ENCODE assay signal across 20 mouse cellular contexts in genomic region chr7:139901981-139902380, GRCm38 (mm10). TPM values are rescaled to one million over a fixed set of nuclear protein-coding genes. Genes with fewer than 3 reads are reported as not detected.
DNase-seq lines count a peak whose midpoint lies in the region; ATAC-seq lines count a peak whose summit lies in the region.
"Had no signal": no experiment of that assay in that cellular context is flagged by ENCODE, and none has a peak within 500 bp of the region (broad histone marks: within the 10 kb centered on the region; RNA-seq: fewer than 3 reads in every experiment).

No protein-coding gene starts in this region.

- no peaks in the 10 kb centered on the region for H3K9me3 ChIP-seq in midbrain, embryonic 11.5 days (ENCODE audit: control insufficient read depth, low read length)
- no peaks in the 10 kb centered on the region for H3K9me3 ChIP-seq in midbrain, embryonic 13.5 days

- H3K27me3 ChIP-seq in midbrain, embryonic 11.5 days (ENCODE audit: control insufficient read depth, insufficient read depth, low read length): no peaks in the 10 kb centered on the region; the same call in 1 of the 2 replicates
- peaks cover 14% of the 10 kb centered on the region for H3K27me3 ChIP-seq in midbrain, embryonic 13.5 days

- H3K4me3 ChIP-seq in midbrain, embryonic 11.5 days (ENCODE audit: low read depth, low read length): no peak overlapping the region
- H3K4me3 ChIP-seq in midbrain, embryonic 13.5 days (replicated peaks): no peak overlapping the region

- 25% methylated on average over 1 of the region's 1 CpGs for WGBS in midbrain, embryonic 11.5 days
- WGBS in midbrain, embryonic 13.5 days: 57% methylated on average over 1 of the region's 1 CpGs

- no peaks in the 10 kb centered on the region for H3K36me3 ChIP-seq in midbrain, embryonic 11.5 days (ENCODE audit: control insufficient read depth, insufficient read depth, low read length)
- H3K36me3 ChIP-seq in midbrain, embryonic 13.5 days: no peaks in the 10 kb centered on the region
- H3K36me3 ChIP-seq: G1E had no signal

- H3K4me1 ChIP-seq in midbrain, embryonic 11.5 days (ENCODE audit: control insufficient read depth, insufficient read depth, low read length): no peaks in the 10 kb centered on the region; the same call in 1 of the 2 replicates
- peaks cover 14% of the 10 kb centered on the region for H3K4me1 ChIP-seq in midbrain, embryonic 13.5 days (replicated peaks)

- no peak overlapping the region for H3K9ac ChIP-seq in midbrain, embryonic 11.5 days (ENCODE audit: low read length)
- H3K9ac ChIP-seq in midbrain, embryonic 13.5 days (replicated peaks): no peak overlapping the region

- DNase-seq in cerebellum, adult 9-11 months: peak; percentile 50
- no peak for DNase-seq in cerebellum, postnatal 36 days
- peak; percentile 51 for DNase-seq in midbrain, embryonic 11.5 days (ENCODE audit: low spot score, missing footprints)
- DNase-seq: adrenal gland, adult 2 months; adrenal gland, adult 8-10 months; adrenal gland, postnatal 10 days; adrenal gland, postnatal 14 days; adrenal gland, postnatal 25 days; adrenal gland, postnatal 36 days; B cell, adult 2 months; cerebellum, adult 11 months; cerebellum, adult 11-12 months; cerebellum, adult 18-20 months had no signal

- no peak for ATAC-seq in midbrain, embryonic 11.5 days (ENCODE audit: low FRiP score)
- no peak for ATAC-seq in midbrain, embryonic 13.5 days
- ATAC-seq: activated CD4-positive, CD25-positive, alpha-beta regulatory T cell, adult 4 months; CD4-positive, CD25-positive, alpha-beta regulatory T cell, adult 4 months; Patski had no signal

- H3K27ac ChIP-seq in midbrain, embryonic 11.5 days (ENCODE audit: low read depth, low read length): no peak overlapping the region
- H3K27ac ChIP-seq in midbrain, embryonic 13.5 days: no peak overlapping the region

- H3K4me2 ChIP-seq in midbrain, embryonic 11.5 days: no peak overlapping the region
- no peak overlapping the region for H3K4me2 ChIP-seq in midbrain, embryonic 13.5 days (replicated peaks)

RNA-seq across cellular contexts. Expression of gene Kndc1, which starts 7.5 kb away (rescaled TPM):
- 0.55 and 0.79 TPM in 2 replicates for polyA plus RNA-seq in midbrain, embryonic 11.5 days (2014; fragmentation: Nextera tagmentation; extraction: Ambion mirVana)
- polyA plus RNA-seq in midbrain, embryonic 13.5 days (2015; fragmentation: Nextera tagmentation; extraction: Ambion mirVana): 6.0 and 7.2 TPM in 2 replicates
- polyA plus RNA-seq: C2C12, G1E had no signal

RNA-seq across cellular contexts. Expression of gene Utf1, which starts 41.6 kb away (rescaled TPM):
- not detected in 2 replicates for polyA plus RNA-seq in midbrain, embryonic 11.5 days (2014; fragmentation: Nextera tagmentation; extraction: Ambion mirVana)
- polyA plus RNA-seq in midbrain, embryonic 13.5 days (2015; fragmentation: Nextera tagmentation; extraction: Ambion mirVana): not detected in 2 replicates
- polyA plus RNA-seq: brain, embryonic 14.5 days; C2C12; G1E; Patski had no signal

Comparison
In these comparisons a context has a peak if more than half of its experiments do, and no peak if none do; other contexts are left out.
1. DNase-seq: peak in cerebellum, adult 9-11 months (single experiment) and midbrain, embryonic 11.5 days (single experiment); none in cerebellum, postnatal 36 days (0 of 2).